16 mouse cellular contexts compared by ENCODE assay signal in genomic region chr15:61098519-61098918, GRCm38 (mm10).
"Had no signal": no experiment of that assay in that cellular context is flagged by ENCODE, and none has a peak within 500 bp of the region (broad histone marks: within the 10 kb centered on the region; RNA-seq: fewer than 3 reads in every experiment).

No protein-coding gene starts in this region.

- H3K9me3 ChIP-seq: neural tube, embryonic 13.5 days; neural tube, embryonic 15.5 days; stomach, embryonic 15.5 days had no signal

- H3K4me1 ChIP-seq: stomach, embryonic 15.5 days had no signal

- H3K27me3 ChIP-seq: neural tube, embryonic 13.5 days; neural tube, embryonic 15.5 days; stomach, embryonic 15.5 days had no signal

- H3K9ac ChIP-seq: neural tube, embryonic 13.5 days; neural tube, embryonic 15.5 days; stomach, embryonic 15.5 days had no signal

- H3K4me2 ChIP-seq: neural tube, embryonic 13.5 days; neural tube, embryonic 15.5 days; stomach, embryonic 15.5 days had no signal

- DNase-seq: retina, postnatal 1 day; right cerebral cortex, adult 18-20 months; right cerebral cortex, postnatal 14 days; right cerebral cortex, postnatal 25 days; right cerebral cortex, postnatal 4 days; spleen, adult 18-20 months; thymus, adult 18-20 months; thymus, adult 2 months; thymus, postnatal 14 days; thymus, postnatal 25 days; thymus, postnatal 36 days; thymus, postnatal 4 days had no signal

- H3K27ac ChIP-seq: neural tube, embryonic 13.5 days; neural tube, embryonic 15.5 days; stomach, embryonic 15.5 days; stomach, postnatal 0 days had no signal

- H3K36me3 ChIP-seq: neural tube, embryonic 13.5 days; neural tube, embryonic 15.5 days; stomach, embryonic 15.5 days had no signal

- H3K4me3 ChIP-seq: neural tube, embryonic 13.5 days; neural tube, embryonic 15.5 days; stomach, embryonic 15.5 days had no signal
